Mouse (Mus musculus) MEL (cell line): ENCODE measurements around the gene Vmn2r88. TPM values are rescaled to one million over a fixed set of nuclear protein-coding genes. Genes with fewer than 3 reads are reported as not detected.
"Not testable (repeated sequence)": the region's sequence is repeated elsewhere in the genome, so short reads cannot be mapped to it uniquely, and the experiment has no call there.

Source experiments
- DNase-seq: peaks from one replicate; pipeline ENCODE4 v3.0.0; 2011; ENCODE audit warnings: low read depth, low spot score
- H3K27ac ChIP-seq: 2 replicates; pipeline ENCODE4 v1.5.1; 2012; ENCODE audit warnings: low read depth, mild to moderate bottlenecking, control low read depth, low read length, moderate library complexity; ENCODE audit not compliant: control insufficient read depth
- H3K27me3 ChIP-seq, 2 experiments: fragments of 150-350 bp in 1 of 2; sonication (generic) in 1 of 2; 2 replicates each; pipeline ENCODE4 v1.6.1; 2012; ENCODE audit warnings: low read length in 2 of 2, mild to moderate bottlenecking in 2 of 2, improper control_type of control experiment in 1 of 2, moderate library complexity in 1 of 2; ENCODE audit not compliant: insufficient read depth in 2 of 2, control insufficient read depth in 1 of 2
- H3K36me3 ChIP-seq, 2 experiments: 2 replicates each; pipeline ENCODE4 v1.6.1; 2012 to 2014; ENCODE audit warnings: low read length in 2 of 2, improper control_type of control experiment in 1 of 2, inconsistent platforms in 1 of 2, mild to moderate bottlenecking in 1 of 2; ENCODE audit not compliant: insufficient read depth in 2 of 2, control insufficient read depth in 1 of 2
- H3K4me1 ChIP-seq, 2 experiments: fragments of 150-350 bp in 1 of 2; sonication (generic) in 1 of 2; 2 replicates each; pipeline ENCODE4 v1.6.1; 2012; ENCODE audit warnings: low read length in 2 of 2, improper control_type of control experiment in 1 of 2, mild to moderate bottlenecking in 1 of 2; ENCODE audit not compliant: insufficient read depth in 2 of 2, control insufficient read depth in 1 of 2
- H3K4me3 ChIP-seq, 2 experiments: fragments of 150-350 bp in 1 of 2; sonication (generic) in 1 of 2; 2 replicates each; pipeline ENCODE4 v1.5.1; 2012; ENCODE audit warnings: low read depth in 2 of 2, low read length in 2 of 2, mild to moderate bottlenecking in 2 of 2, moderate library complexity in 2 of 2, control low read depth in 1 of 2, improper control_type of control experiment in 1 of 2; ENCODE audit not compliant: control insufficient read depth in 1 of 2, insufficient read depth in 1 of 2
- H3K79me2 ChIP-seq: 2 replicates; pipeline ENCODE4 v1.6.1; 2012; ENCODE audit warnings: mild to moderate bottlenecking, low read length, moderate library complexity; ENCODE audit not compliant: control insufficient read depth, poor library complexity, insufficient read depth
- H3K9ac ChIP-seq: 2 replicates; pipeline ENCODE4 v1.6.1; 2012; ENCODE audit warnings: low read depth, mild to moderate bottlenecking, control low read depth, low read length, moderate library complexity; ENCODE audit not compliant: control insufficient read depth, poor library complexity, severe bottlenecking
- H3K9me3 ChIP-seq: fragments of 150-350 bp; sonication (generic); replicated peaks from 2 replicates; pipeline ENCODE4 v1.6.1; 2012; ENCODE audit warnings: mild to moderate bottlenecking, low read length, improper control_type of control experiment, moderate library complexity; ENCODE audit not compliant: insufficient read depth
- BHLHE40 ChIP-seq: IDR thresholded peaks from 2 replicates; pipeline ENCODE4 v1.6.1; 2012; ENCODE audit warnings: low read depth, mild to moderate bottlenecking, inconsistent platforms, low read length, improper control_type of control experiment, borderline replicate concordance
- E2F4 ChIP-seq: IDR thresholded peaks from 2 replicates; pipeline ENCODE4 v1.6.1; 2011; ENCODE audit warnings: low read depth, low read length, improper control_type of control experiment, borderline replicate concordance
- ELF1 ChIP-seq: IDR thresholded peaks from 2 replicates; pipeline ENCODE4 v1.6.1; 2014; ENCODE audit warnings: low read depth, mild to moderate bottlenecking, inconsistent platforms, low read length, improper control_type of control experiment, moderate library complexity
- ETS1 ChIP-seq: IDR thresholded peaks from 2 replicates; pipeline ENCODE4 v1.6.1; 2012; ENCODE audit warnings: low read depth, mild to moderate bottlenecking, inconsistent platforms, low read length, improper control_type of control experiment, moderate library complexity
- GABPA ChIP-seq: IDR thresholded peaks from 2 replicates; pipeline ENCODE4 v1.6.1; 2012; ENCODE audit warnings: low read depth, mild to moderate bottlenecking, inconsistent platforms, low read length, improper control_type of control experiment, moderate library complexity
- HCFC1 ChIP-seq: IDR thresholded peaks from 2 replicates; pipeline ENCODE4 v1.6.1; 2012; ENCODE audit warnings: low read depth, mild to moderate bottlenecking, inconsistent platforms, low read length, improper control_type of control experiment, moderate library complexity
- MAFK ChIP-seq: IDR thresholded peaks from 2 replicates; pipeline ENCODE4 v1.6.1; 2011; ENCODE audit warnings: low read depth, mild to moderate bottlenecking, low read length, improper control_type of control experiment, borderline replicate concordance
- MAX ChIP-seq: IDR thresholded peaks from 2 replicates; pipeline ENCODE4 v1.6.1; 2011; ENCODE audit warnings: low read length, improper control_type of control experiment
- MXI1 ChIP-seq: IDR thresholded peaks from 2 replicates; pipeline ENCODE4 v1.6.1; 2011; ENCODE audit warnings: mild to moderate bottlenecking, low read depth, low read length, improper control_type of control experiment
- NELFE ChIP-seq: IDR thresholded peaks from 2 replicates; pipeline ENCODE4 v1.6.1; 2011; ENCODE audit warnings: low read depth, low read length, improper control_type of control experiment
- POLR2A ChIP-seq, 2 experiments: IDR thresholded peaks; 2 replicates each; pipeline ENCODE4 v1.6.1; 2011 to 2012; ENCODE audit warnings: low read length in 2 of 2, mild to moderate bottlenecking in 2 of 2, control low read depth in 1 of 2, improper control_type of control experiment in 1 of 2, low read depth in 1 of 2, moderate library complexity in 1 of 2; ENCODE audit not compliant: control insufficient read depth in 1 of 2, insufficient read depth in 1 of 2, poor library complexity in 1 of 2
- POLR2AphosphoS2 ChIP-seq: IDR thresholded peaks from 2 replicates; pipeline ENCODE4 v1.6.1; 2011; ENCODE audit warnings: low read length, improper control_type of control experiment
- RAD21 ChIP-seq: IDR thresholded peaks from 2 replicates; pipeline ENCODE4 v1.6.1; 2011; ENCODE audit warnings: mild to moderate bottlenecking, low read depth, low read length, improper control_type of control experiment
- SMC3 ChIP-seq: IDR thresholded peaks from 2 replicates; pipeline ENCODE4 v1.6.1; 2011; ENCODE audit warnings: low read depth, low read length, improper control_type of control experiment
- TAL1 ChIP-seq: IDR thresholded peaks from 2 replicates; pipeline ENCODE4 v1.6.1; 2012; ENCODE audit warnings: mild to moderate bottlenecking, inconsistent platforms, low read length, moderate library complexity, mixed read lengths
- TBP ChIP-seq: IDR thresholded peaks from 2 replicates; pipeline ENCODE4 v1.8.0; 2011; ENCODE audit warnings: low read depth, low read length, improper control_type of control experiment
- ZC3H11A ChIP-seq: IDR thresholded peaks from 2 replicates; pipeline ENCODE4 v1.6.1; 2012; ENCODE audit warnings: low read depth, mild to moderate bottlenecking, inconsistent platforms, low read length, improper control_type of control experiment
- ZKSCAN1 ChIP-seq: IDR thresholded peaks from 2 replicates; pipeline ENCODE4 v1.6.1; 2012; ENCODE audit warnings: low read depth, mild to moderate bottlenecking, inconsistent platforms, low read length, improper control_type of control experiment, moderate library complexity
- ZMIZ1 ChIP-seq: IDR thresholded peaks from 2 replicates; pipeline ENCODE4 v1.6.1; 2012; ENCODE audit warnings: low read depth, mild to moderate bottlenecking, inconsistent platforms, low read length, improper control_type of control experiment, moderate library complexity
- ZNF384 ChIP-seq: IDR thresholded peaks from 2 replicates; pipeline ENCODE4 v1.6.1; 2012; ENCODE audit warnings: low read depth, mild to moderate bottlenecking, inconsistent platforms, low read length, improper control_type of control experiment
- polyA plus RNA-seq, 2 experiments: library from polyadenylated mRNA; stranded (reverse) in 1 of 2; unstranded in 1 of 2; fragments of >175 nt in 1 of 2; fragments of >200 nt in 1 of 2; gene quantifications; 2 replicates each; pipeline versions ENCODE4 v1.2.1 to v1.2.4; 2012; ENCODE audit warnings: low replicate concordance in 2 of 2, low read depth in 1 of 2; ENCODE audit not compliant: insufficient read length in 2 of 2, insufficient read depth in 1 of 2, missing spikeins in 1 of 2
- total RNA-seq: library from RNA; depleted of rRNA; stranded (reverse); fragments of 300-350 nt; gene quantifications from 2 replicates; pipeline ENCODE4 v1.2.3, GENCODE M21; 2012; rRNA removed

Gene Vmn2r88
- total and polyA plus RNA-seq, 3 experiments = not detected

DNA sequence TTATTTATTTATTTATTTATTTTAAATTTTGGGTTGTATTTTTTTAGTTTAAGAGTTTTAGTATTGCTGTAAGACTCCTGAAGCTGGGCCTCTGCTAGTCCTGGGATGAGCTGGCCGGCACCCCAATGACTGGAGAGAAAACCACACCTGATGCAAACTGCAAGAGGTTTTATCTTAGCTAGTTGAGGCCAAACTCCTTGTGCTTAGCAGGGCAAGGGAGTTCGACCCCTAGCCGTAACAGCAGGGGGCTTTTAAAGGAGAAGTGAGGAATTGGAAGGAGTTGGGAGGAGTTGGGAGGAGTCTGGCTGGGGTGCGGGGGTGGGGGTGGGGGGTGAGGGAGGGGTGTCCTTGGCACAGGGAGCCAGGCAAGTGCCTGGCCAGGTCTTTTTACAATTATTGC is 28.3 kb downstream of the Vmn2r88 start:
- TF ChIP-seq TBP = no peak
- no peak for TF ChIP-seq BHLHE40
- TF ChIP-seq ZNF384 = no peak
- TF ChIP-seq POLR2AphosphoS2 = no peak
- no peak for TF ChIP-seq HCFC1
- no peak for TF ChIP-seq POLR2A (IDR thresholded peaks at IDR 0.05; ENCODE audit: control insufficient read depth in 1 of 2, insufficient read depth in 1 of 2, low read depth in 1 of 2, low read length in 2 of 2, poor library complexity in 1 of 2)
- TF ChIP-seq E2F4 = no peak
- no peak for TF ChIP-seq NELFE
- no peak for TF ChIP-seq ELF1
- TF ChIP-seq MXI1 = no peak
- TF ChIP-seq ZC3H11A = no peak
- no peak for TF ChIP-seq TAL1
- no peak for TF ChIP-seq RAD21
- no peak for TF ChIP-seq MAX
- no peak for TF ChIP-seq ETS1
- no peak for TF ChIP-seq ZKSCAN1
- TF ChIP-seq SMC3 = no peak
- TF ChIP-seq MAFK = no peak
- TF ChIP-seq GABPA = no peak
- no peak for TF ChIP-seq ZMIZ1
- H3K79me2 ChIP-seq = no peaks in the 10 kb centered on the region
- no peaks in the 10 kb centered on the region for H3K36me3 ChIP-seq

GRCm38 (mm10) chr14:51451557-51451956 is 40.9 kb downstream of the Vmn2r88 start, which contains the start of gene Vmn2r89:
Vmn2r89 (plus strand) TSS chr14:51451857.
- not testable (repeated sequence) for H3K9me3 ChIP-seq, DNase-seq, H3K4me1 ChIP-seq, H3K4me3 ChIP-seq, H3K36me3 ChIP-seq, H3K79me2 ChIP-seq, H3K27ac ChIP-seq, H3K27me3 ChIP-seq, H3K9ac ChIP-seq

More for the DNA sequence above, 28.3 kb downstream of the Vmn2r88 start:
- H3K27me3 ChIP-seq = no peaks in the 10 kb centered on the region
- H3K27ac ChIP-seq = no peak overlapping the region
- H3K9me3 ChIP-seq = no peaks in the 10 kb centered on the region
- no peaks in the 10 kb centered on the region for H3K4me1 ChIP-seq
- no peak overlapping the region for H3K4me3 ChIP-seq
- no peak overlapping the region for H3K9ac ChIP-seq
- no peak for DNase-seq

Other genes with a start within 250 kb of the Vmn2r88 start
- not detected in 2 replicates for gene Rnase2b, start 248.6 kb upstream of the Vmn2r88 start, total RNA-seq
- not detected for gene Rnase2b, start 248.6 kb upstream of the Vmn2r88 start, polyA plus RNA-seq
- not detected in 2 replicates for gene Ang2, start 211.7 kb upstream of the Vmn2r88 start, total RNA-seq
- not detected for gene Ang2, start 211.7 kb upstream of the Vmn2r88 start, polyA plus RNA-seq
- gene Ear14, start 207.4 kb upstream of the Vmn2r88 start, total RNA-seq = not detected in 2 replicates
- gene Ear14, start 207.4 kb upstream of the Vmn2r88 start, polyA plus RNA-seq = not detected
- not detected in 2 replicates for gene Rnase2a, start 154.7 kb upstream of the Vmn2r88 start, total RNA-seq
- not detected for gene Rnase2a, start 154.7 kb upstream of the Vmn2r88 start, polyA plus RNA-seq
- gene Gm7247, start 49.1 kb upstream of the Vmn2r88 start, total RNA-seq = not detected in 2 replicates
- not detected for gene Gm7247, start 49.1 kb upstream of the Vmn2r88 start, polyA plus RNA-seq
- gene Vmn2r89, start 41.0 kb downstream of the Vmn2r88 start, total RNA-seq = not detected in 2 replicates
- gene Vmn2r89, start 41.0 kb downstream of the Vmn2r88 start, polyA plus RNA-seq = not detected
- not detected in 2 replicates for gene Gm5622, start 142.0 kb downstream of the Vmn2r88 start, total RNA-seq
- gene Gm5622, start 142.0 kb downstream of the Vmn2r88 start, polyA plus RNA-seq = not detected
- gene Gm17175, start 163.2 kb downstream of the Vmn2r88 start, total RNA-seq = not detected in 2 replicates
- not detected for gene Gm17175, start 163.2 kb downstream of the Vmn2r88 start, polyA plus RNA-seq
- gene Gm17174, start 181.3 kb downstream of the Vmn2r88 start, total RNA-seq = not detected in 2 replicates
- not detected for gene Gm17174, start 181.3 kb downstream of the Vmn2r88 start, polyA plus RNA-seq
- not detected in 2 replicates for gene Gm17078, start 200.5 kb downstream of the Vmn2r88 start, total RNA-seq
- not detected for gene Gm17078, start 200.5 kb downstream of the Vmn2r88 start, polyA plus RNA-seq
- gene Gm4181, start 224.8 kb downstream of the Vmn2r88 start, total RNA-seq = not detected in 2 replicates
- gene Gm4181, start 224.8 kb downstream of the Vmn2r88 start, polyA plus RNA-seq = not detected